Mouse (Mus musculus) spleen, postnatal 14 days (tissue): ENCODE measurements around the gene Spats1.
A peak's percentile ranks its signal among the peaks of the same experiment; 100 is the strongest.

ENCODE experiments used
- DNase-seq, 2 experiments: peaks; one replicate each; pipeline ENCODE4 v3.0.0; 2021 to 2022; ENCODE audit warnings: low spot score in 2 of 2

The Spats1 gene

GRCm38 (mm10) chr17:45474669-45475465 is at the start of gene Spats1:
Spats1 (minus strand) TSS chr17:45475415.
- DNase-seq = peak in 1 of 2 experiments; percentile 12

- no peak for DNase-seq
These were observed 49.7 kb upstream of the Spats1 start for GRCm38 (mm10) chr17:45524961-45525360.

- no peak for DNase-seq
These were observed 48.0 kb upstream of the Spats1 start, which contains the start of gene Tcte1 for GRCm38 (mm10) chr17:45523263-45523662. Tcte1 (plus strand) TSS chr17:45523434.

- DNase-seq = no peak
These were observed 44.9 kb upstream of the Spats1 start for GRCm38 (mm10) chr17:45520136-45520535.

- no peak for DNase-seq
These were observed 43.7 kb upstream of the Spats1 start for GRCm38 (mm10) chr17:45518766-45519475.

- no peak for DNase-seq
These were observed 42.5 kb upstream of the Spats1 start for GRCm38 (mm10) chr17:45517549-45518215.

- DNase-seq = no peak
These were observed 41.9 kb upstream of the Spats1 start for GRCm38 (mm10) chr17:45517135-45517534.

GRCm38 (mm10) chr17:45516488-45516887 is 41.3 kb upstream of the Spats1 start:
- DNase-seq = peak; percentile 36 to 64

GRCm38 (mm10) chr17:45515806-45516205 is 40.6 kb upstream of the Spats1 start:
- no peak for DNase-seq

GRCm38 (mm10) chr17:45515204-45515726 is 40.0 kb upstream of the Spats1 start:
- no peak for DNase-seq

GRCm38 (mm10) chr17:45511757-45512156 is 36.5 kb upstream of the Spats1 start:
- DNase-seq = no peak

GRCm38 (mm10) chr17:45510871-45511270 is 35.7 kb upstream of the Spats1 start:
- DNase-seq = no peak

- DNase-seq = peak; percentile 84 to 94
These were observed 31.5 kb upstream of the Spats1 start, which contains the start of gene Aars2 for GRCm38 (mm10) chr17:45506700-45507189. Aars2 (plus strand) TSS chr17:45506841.

- no peak for DNase-seq
These were observed 30.8 kb upstream of the Spats1 start for GRCm38 (mm10) chr17:45505941-45506465.

GRCm38 (mm10) chr17:45503301-45503973 is 28.2 kb upstream of the Spats1 start:
- no peak for DNase-seq

- no peak for DNase-seq
These were observed 27.1 kb upstream of the Spats1 start for GRCm38 (mm10) chr17:45502324-45502723.

GRCm38 (mm10) chr17:45500981-45501380 is 25.8 kb upstream of the Spats1 start:
- no peak for DNase-seq

GRCm38 (mm10) chr17:45499516-45499915 is 24.3 kb upstream of the Spats1 start:
- DNase-seq = no peak

GRCm38 (mm10) chr17:45498397-45498796 is 23.2 kb upstream of the Spats1 start:
- no peak for DNase-seq

GRCm38 (mm10) chr17:45495398-45495797 is 20.2 kb upstream of the Spats1 start:
- DNase-seq = no peak
